Mouse (Mus musculus) cerebral cortex, adult 2 months (tissue): Measurements from ENCODE around the gene Prkd3.

Experiments used
- WGBS: fragments of 180-500 bp; shearing (Covaris S2); methylation state at CpG from one replicate; pipeline ENCODE4 v1.1.7; 2018; 5-methylcytosine and 5-hydroxymethylcytosine counted together

Prkd3 gene

DNA sequence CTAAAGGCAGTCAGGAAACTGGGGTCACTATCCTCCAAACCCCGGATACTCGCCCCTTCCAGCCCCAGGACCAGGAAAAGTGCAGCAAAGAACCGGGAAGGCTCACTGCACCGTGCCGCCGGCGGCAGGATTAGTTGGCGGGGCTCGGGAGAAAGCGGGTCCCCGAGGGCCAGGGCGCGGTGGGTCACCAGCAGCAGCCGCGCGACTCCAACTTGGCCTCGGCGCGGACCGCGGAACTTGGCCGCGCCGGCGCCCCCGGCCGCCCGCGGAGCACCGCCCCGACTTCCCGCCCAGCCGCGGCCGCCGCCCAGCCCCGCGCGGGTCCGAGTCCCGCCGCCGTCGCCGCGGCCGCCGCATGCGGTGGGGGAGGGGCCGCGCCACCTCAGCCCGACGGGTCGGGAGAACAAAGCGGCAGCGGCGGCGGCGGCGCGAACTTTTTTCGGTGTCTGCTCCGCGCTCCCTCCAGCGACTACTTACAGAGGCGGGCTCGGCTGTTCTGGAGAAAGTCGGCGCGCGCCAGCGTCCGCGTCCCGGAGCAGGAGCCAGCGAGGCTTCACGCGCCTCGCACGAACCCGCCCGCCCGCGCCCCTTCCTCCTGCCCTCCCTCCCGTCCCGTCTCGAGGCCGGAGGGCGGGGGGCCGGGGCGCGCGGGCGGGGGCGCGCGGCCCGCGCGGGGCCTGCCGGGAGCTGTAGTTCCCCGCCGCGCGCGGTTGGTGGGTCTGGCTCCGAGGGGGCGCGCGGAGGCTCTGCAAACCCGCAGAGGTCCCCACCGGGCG is at the start of gene Prkd3:
TSS of gene Prkd3 (minus strand) at position 609 of the 776 bp plus-strand sequence.
- WGBS, result 1% methylated on average over 112 of the region's 113 CpGs

DNA sequence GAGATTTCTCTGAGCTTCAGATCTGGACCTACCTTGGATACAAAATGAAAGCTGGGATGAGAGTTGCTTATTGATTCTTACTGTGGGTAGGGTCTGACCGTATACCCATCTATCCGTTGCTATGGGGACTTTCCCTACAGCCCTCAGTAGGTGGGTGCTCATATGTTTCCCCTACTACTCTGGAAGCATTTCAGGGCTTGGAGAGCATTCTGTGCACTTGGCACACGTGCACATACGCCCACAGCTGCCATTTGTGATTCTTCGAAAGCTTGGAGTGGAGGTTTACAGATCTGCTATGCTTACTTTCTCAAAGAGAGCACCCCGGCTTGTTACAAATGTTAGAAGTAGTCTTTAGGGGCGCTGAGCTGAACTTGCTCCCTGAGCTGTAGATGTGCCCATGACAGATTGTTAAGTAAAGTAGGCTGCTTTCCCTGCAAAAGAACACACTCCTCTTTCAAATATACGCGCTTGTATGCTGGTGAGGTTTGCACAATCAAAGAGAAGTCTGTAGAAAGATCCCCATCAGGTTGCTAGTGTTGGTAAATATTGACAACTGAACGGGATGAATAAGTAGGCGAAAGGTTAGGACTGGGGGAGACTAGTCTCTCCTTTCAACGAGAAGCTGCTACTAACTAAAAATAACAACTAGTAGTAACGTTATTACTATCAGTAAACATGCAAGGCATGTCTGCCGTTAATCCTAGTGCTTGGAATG is 49.3 kb upstream of the Prkd3 start:
- 58% methylated on average over 14 of the region's 14 CpGs for WGBS

DNA sequence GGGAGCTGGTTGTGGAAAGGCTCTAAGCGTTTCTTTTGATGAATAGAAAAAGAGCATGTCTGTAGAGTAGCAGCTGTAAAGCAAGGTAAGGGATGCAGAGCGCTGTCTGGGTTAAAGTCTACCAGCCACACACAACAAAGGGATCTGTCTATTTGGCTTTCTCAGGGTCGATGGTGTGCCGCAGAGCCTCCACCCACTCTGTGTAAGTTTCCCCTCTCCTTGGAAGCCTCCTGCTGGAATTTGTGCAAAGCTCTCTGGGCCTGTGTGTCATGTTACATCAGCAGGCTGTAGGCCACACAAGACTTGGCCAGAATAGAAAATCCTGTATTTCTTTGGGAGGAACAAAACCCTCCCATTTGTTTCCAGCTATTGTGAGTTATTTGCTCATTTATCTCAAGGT is 48.4 kb upstream of the Prkd3 start:
- WGBS, result 48% methylated on average over 4 of the region's 4 CpGs

DNA sequence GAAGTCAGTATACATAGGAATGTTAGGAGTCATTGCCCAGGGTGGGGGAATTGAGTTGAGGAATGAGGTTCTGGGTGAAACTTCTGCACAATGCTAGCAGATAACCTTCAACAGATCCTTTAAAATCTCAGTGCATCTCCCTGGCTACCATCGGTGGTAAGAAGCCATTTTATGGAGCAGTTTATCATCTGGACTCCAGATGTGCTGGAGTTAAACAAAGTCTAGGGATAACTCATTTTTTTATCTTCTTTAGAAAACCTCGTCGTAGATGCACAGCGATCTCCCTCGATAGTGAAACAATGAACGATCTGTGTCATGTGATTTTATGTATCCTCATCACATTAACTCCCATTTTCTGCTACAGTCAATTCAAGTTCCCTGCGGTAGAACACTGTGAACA is 48.0 kb upstream of the Prkd3 start:
- WGBS, result 68% methylated on average over 7 of the region's 7 CpGs

DNA sequence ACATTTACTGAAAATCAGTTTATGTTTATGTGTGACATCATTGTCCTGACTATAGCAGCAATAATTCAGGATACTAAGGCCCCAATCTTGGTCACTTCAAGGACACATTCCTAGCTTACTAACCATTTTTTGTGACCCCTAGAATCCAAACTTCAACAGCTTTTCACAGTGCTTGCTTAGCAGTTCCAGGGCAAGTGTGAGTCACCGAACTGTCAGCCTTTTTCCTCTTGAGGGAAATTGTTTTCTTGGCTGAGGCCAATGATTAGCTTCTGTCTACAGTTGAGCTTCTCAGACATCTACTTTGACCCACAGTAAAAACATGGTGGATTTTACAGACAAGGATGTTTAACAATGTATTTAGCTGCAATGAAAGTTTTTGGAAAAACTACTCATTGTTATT is 43.6 kb upstream of the Prkd3 start:
- WGBS, result 77% methylated on average over 1 of the region's 1 CpGs

DNA sequence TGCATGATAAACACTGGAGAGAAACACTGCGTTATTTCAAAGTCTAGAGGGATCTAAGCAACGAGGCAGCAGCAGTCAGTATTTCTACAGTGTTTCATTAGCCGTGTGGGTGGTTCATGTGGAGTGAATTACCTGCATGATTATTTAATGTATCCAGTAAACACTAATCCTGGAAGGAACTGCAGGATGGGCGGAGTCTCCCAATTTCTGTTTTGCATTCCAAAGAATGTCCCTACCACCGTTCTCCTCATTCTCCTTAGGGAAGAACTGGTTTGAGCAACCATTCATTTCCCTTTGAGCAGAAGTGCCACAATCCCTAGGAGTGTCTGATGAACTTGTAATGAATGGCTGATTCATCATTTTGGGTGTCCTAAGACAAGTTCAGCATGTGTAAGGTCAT is 39.6 kb upstream of the Prkd3 start:
- WGBS, result 63% methylated on average over 5 of the region's 5 CpGs

DNA sequence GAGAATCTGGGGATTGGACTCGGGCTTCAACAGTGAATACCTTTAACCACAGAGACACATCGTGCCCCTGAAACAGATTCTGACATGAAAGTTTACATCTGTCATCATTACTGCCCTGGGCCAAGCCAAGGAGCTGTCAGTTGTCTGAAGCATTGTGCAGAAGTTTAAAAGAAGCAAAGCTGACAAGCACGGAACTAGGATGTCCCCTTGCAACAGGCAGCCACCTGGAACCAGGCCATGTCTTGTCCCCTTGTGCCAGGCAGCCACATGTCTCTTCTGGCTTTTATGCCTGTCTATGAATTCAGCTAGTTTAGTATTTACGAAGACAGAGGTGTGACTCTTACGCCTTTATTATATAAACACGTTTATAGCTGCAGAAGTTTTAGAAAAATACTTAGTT is 37.7 kb upstream of the Prkd3 start:
- WGBS, result 65% methylated on average over 6 of the region's 6 CpGs

DNA sequence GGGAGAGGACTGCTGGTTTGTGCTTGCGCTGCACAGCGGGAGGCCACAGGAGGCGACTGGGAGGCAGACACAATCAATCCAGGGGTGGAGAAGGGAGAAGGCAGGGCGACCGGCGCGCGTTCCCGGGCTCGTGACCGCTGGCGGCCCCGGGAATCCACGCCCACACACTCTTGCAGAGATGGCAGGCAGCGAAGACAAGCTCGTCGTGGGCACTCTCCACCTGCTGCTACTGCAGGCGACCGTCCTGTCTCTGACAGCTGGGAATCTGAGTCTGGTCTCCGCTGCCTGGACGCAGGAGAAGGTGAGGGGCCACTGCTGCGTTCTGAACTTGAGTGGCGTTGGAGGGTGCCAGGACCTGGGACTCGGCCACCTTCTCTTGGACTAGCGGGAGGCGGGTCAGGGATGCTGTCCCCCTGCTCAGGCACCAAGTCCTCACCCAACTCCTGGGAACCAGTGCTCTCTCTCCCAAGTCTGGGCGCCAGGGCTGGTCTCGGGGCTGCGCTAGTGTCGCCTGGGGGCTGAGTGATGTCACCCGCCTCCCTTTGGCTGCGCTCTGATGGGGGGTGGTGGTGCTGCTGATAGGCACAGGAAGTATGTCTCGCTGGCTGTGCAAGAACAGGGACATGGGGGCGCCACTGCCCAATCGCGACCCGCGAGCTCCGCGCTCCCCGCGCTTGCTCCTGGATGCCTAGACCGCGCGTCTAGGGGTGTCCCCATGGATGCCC is 31.6 kb upstream of the Prkd3 start:
- WGBS, result under 1% methylated on average over 44 of the region's 45 CpGs

DNA sequence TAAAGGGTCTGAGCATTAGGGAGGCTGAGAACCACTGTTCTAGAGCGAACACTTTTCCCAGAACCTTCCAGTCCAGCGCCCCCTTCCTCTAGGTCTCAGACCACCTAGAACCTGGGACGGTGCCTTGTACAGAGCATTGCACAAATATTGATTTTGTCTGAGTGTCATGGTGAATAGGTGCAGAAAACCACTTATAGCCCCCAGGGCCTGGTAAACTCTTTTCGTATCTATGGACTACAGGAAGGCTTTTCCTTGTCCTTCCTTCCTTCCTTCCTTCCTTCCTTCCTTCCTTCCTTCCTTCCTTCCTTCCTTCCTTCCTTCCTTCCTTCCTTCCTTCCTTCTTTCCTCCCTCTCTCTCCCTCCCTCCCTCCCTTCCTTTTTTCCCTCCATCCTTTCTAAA is 31.0 kb upstream of the Prkd3 start, which contains the start of gene Qpct:
TSS of gene Qpct (plus strand) at position 301 of the 400 bp plus-strand sequence.
- 81% methylated on average over 4 of the region's 4 CpGs for WGBS

DNA sequence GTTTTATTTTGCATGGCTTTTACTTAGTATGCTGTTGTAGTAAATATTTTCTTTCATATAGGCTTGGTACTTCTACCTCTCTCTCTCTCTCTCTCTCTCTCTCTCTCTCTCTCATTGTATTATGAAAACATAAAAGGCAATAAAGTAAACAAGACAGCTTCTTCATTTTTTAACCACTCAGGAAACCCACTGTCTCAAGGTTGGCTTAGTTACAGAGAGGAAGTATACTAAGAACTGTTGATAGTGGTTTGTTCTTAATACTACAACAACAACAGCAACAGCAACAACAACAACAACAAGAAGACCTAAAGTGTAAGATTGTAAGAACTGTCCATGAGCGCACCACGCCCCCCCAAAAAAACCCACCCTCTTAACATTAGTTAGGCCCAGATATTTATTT is 23.1 kb upstream of the Prkd3 start:
- WGBS, result 95% methylated on average over 2 of the region's 2 CpGs

DNA sequence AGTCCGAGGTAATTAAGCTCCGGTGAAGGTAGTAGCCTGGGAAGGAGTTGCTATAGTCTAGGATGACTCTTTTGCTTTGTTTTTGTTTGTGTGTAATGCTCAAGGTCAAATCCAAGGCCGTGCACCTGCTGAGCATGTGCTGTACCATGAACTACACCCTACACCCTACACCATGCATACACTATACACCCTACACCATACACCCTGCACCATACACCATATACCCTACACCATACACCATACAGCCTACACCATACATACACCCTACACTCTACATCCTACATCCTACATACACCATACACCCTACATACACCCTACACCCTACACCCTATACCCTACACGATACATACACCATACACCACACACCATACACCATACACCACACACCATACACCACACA is 12.2 kb upstream of the Prkd3 start:
- 87% methylated on average over 4 of the region's 4 CpGs for WGBS

DNA sequence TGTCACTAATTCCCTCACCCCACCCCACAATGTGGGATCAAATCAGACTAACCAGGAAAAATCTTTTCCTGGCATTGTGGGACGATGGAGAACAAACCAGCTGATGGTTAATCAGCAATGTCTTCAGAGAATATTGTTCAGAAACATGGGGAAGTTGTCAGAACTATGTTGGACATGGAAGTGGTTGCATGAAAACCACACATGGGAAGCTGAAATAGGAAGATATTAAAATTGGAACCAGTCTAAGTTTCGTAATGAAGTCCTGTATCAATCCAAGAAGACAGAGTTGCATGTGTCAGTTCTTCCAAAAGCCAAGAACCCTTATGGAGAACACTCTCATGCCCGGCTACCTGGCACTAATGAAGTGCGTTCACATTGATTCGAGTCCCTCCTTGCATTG is 11.0 kb upstream of the Prkd3 start:
- 92% methylated on average over 5 of the region's 5 CpGs for WGBS

DNA sequence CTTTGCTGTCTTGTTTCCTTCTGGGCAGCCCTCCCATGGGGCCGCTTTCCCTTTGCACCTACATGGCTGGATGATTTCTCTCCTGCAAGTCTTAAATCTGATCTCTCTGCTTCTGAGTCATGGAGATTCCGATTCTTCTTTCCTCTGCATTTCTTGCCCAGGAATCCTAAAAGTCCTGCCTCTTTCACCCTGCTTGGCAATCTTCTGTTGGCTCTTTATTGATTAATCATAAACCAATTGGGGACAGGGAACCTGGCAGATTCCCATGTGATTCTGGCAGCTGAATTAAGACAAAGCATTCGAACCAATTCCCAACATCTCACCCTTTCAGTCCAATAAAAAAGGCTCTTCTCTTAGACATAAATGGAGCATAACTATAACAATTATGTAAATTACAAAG is 8.6 kb upstream of the Prkd3 start:
- 90% methylated on average over 3 of the region's 3 CpGs for WGBS

DNA sequence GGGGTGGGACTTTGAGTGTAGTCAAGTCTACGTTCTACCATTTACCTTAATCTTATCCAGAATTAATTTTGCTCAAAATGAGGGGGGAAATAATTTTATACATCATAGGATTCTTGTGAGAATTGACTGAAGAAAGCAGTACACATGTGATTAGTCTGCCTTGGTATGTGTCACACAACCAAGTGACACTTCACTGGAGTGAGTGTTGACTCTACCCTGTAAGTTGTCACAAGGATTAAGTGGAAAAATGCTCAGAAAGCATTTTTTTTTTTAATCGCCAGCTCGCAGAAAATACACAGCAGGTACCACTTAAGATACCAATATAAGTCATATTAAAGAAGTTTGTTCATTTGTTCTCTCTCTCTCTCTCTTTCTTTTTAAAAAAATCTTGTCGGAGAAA is 3.9 kb upstream of the Prkd3 start:
- WGBS, result 82% methylated on average over 4 of the region's 4 CpGs

DNA sequence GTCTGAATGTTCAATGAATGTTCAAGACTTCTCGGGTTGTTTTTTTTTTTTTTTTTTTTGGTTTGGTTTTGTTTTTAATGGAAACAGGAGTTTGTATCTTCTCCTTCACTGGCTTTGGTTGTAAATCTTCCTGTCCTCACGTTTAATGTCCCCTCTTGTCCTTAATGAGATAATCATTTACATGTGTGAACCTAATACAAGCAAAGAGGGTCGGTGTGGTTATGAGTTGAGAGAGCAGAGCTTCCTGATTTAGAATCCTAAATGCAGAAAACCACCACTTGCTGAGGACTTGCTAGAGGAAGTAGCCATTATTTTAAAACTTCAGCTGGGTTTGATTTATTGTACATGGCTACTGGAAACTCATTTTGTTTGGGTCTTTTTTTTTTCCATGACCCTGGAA is 2.1 kb upstream of the Prkd3 start:
- WGBS, result 66% methylated on average over 3 of the region's 3 CpGs

DNA sequence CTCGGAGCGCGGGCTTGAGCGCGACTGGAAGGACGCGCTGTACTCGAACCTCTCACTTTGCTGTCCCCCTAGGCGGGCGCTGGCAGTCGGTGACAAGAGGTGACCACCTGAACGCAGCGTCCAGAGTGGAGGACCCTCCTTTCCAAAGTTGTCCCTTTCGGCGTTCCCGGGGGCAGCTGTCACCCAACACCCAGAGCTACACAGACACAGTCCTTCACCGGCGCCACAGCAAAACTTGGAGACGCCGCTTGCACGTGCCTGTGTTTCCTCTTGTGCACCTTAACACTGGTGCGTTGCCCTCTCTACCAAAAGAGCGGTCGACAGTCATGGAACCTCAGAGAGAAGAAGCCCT is 344 bp upstream of the Prkd3 start:
- 1% methylated on average over 24 of the region's 24 CpGs for WGBS

DNA sequence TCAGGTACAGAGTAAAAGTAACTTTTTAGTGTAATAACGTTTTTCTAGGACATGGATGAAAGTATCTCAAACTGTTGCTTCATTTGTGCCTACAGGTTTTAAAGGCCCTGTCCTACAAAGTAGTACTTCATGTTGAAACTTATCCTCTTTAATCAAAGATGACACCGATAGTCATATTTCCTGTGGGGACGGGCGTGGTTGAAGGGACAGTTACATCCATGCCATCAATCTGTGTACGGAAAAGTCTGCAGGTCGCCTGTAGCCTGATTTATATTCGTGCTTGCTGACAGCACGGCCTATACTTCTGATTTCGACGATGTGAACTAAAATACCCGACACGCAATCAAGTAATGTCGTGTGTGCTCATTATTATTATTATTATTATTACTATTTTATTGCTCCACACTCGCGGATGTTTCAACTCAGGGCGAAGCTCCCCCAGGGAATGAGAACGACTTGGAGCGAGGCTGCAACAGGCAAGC is 849 bp downstream of the Prkd3 start:
- 23% methylated on average over 18 of the region's 18 CpGs for WGBS

DNA sequence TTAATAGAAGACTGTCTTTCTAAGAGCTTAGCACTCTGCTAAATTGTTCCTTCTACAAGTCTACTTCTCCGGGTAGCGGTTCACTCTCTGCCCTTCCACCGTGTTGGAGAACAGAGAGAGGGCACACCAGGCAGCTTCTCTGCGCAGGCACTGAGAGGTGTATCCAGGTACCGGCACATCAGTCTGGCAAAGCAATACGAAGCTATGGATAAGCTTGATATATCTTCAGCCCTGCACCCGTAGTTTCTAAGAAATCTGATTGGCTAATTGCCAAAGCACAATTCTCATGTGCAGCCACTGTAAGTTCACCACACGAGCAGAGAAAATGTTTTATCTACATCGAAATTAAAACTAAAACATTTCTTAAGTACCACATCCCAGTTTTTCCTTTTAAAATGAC is 2.2 kb downstream of the Prkd3 start:
- WGBS, result 56% methylated on average over 9 of the region's 9 CpGs

DNA sequence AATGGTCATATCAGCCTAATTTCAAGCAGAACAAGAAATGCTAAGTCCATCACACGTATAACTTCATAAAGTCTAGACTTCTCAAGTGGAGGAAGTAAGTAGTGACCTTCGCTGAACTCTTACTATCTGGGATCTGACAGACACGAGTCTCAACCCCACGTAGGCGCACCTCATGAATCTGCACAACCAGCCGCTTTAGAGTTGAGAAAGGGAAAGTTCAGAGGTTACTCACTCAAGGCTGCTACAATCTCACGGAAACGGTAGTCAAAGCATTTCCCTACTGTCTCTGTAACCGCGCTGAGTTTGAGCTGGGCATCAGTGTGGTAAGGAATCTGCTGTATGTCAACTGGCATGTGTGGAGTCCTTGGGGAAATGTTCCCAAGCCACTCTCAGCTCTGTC is 4.8 kb downstream of the Prkd3 start:
- WGBS, result 82% methylated on average over 10 of the region's 10 CpGs

DNA sequence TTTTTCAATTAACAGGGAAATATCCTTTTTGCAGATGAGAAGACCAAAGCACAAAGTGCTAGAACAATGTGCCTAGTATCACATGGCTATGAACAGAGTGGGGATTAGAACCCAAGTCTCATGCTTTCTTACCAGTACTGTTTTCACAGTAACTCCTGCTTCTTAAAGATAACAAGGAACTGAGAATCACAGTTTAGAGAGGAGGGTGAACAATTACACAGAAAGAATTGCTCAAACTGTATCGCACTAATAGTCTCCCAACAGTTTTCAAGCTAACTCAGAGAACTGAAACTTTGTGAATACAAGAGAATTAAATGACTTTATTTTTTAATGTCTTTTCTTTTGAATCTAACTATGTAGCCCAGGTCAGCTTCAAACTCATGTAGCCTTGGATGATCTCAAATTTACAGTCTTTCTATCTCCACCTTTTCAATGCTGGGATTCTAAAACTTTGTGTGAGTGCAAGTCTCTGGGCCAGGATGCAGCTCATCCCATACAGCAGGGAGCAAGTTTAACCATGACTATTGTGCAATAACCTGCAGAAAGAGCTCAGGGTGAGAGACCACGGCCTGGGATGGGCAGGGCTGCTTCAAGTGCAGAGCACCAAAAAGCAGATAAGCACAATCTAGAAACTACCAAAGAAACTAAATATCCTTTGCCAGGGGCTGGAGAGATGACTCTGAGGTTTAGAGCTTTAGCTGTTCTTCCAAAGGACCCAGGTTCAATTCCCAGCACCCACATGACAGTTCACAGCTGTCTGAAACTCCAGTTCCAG is 5.5 kb downstream of the Prkd3 start:
- 88% methylated on average over 2 of the region's 2 CpGs for WGBS

DNA sequence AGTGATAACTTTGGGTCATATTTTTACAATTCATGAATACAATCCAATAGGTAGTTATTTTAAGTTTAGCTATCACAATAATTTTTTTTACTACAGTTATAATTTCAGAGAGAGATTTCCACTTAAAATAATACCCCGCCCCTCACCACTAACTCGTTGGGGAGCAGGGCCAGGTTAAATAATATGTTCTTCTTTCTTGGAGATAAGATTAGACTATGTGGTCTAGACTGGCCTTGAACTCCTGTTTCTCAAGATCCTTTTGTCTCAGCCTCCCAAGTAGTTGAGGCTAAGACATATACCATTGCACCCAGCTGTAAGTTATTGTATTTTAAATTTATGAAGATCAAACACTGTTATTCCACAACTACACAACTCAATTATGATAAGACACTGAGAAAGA is 7.0 kb downstream of the Prkd3 start:
- 83% methylated on average over 2 of the region's 2 CpGs for WGBS

DNA sequence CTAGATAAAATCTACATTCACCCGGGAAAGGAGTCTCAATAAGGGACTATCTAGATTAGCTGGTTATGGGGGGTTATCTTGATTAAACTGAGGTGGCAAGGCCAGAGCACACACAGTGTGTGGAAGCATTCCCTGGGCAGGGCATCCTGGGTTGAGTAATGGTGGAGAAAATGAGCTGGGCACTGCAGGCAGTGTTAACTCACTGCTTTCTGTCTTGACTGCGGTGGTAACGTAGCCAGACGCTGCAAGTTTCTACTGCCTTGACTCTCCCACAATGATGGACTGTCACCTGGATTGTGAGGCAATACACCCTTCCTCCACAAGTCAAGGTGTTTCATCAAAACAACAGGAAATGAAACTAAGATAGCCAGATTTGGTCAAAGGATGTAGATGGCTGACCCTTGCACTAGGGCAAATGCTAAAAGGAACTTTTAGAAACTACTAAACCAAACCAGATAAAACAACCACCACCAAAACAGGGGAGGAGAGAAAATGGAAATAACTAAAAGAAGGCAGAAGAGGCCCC is 20.8 kb downstream of the Prkd3 start:
- 96% methylated on average over 4 of the region's 4 CpGs for WGBS
